Mouse (Mus musculus) kidney, adult 2 months (tissue): ENCODE results near the gene Sema5a.

Source experiments
- CTCF ChIP-seq: fragments of 200-500 bp; conservative IDR thresholded peaks from 2 replicates; pipeline ENCODE4 v1.5.1; 2011; ENCODE audit warnings: low read depth, mild to moderate bottlenecking, control low read depth, low read length, moderate library complexity, mixed read lengths; ENCODE audit not compliant: insufficient read depth, insufficient read length
- POLR2A ChIP-seq: fragments of 200-500 bp; IDR thresholded peaks from one replicate; pipeline ENCODE4 v1.6.1; 2011; ENCODE audit warnings: low read depth, low read length, control low read depth

DNA sequence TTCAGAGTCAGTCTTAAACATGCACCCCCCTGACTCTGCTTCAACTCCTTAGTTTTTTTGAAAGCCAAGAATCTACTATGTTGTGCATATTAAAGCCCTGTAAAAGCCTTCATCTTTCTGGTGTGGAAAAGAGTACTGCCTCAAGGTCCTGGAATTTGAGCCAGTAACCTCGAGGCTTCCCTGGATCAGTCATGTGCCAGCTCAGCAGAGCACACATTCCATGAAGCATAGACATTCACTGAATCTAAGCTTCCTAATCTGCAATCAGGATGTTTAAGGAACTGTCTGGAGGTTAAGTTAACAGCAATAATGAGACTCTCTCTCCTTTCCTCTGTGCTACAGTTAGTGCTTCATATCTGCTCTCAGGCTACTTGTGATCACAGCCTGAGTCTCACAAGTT is 270.3 kb downstream of the Sema5a start:
- TF ChIP-seq CTCF: no peak
- TF ChIP-seq POLR2A: no peak
